Mouse (Mus musculus) c-Kit-positive CD71-positive TER-119-positive erythroid progenitor cells, embryonic 14.5 days (primary cell): ENCODE results near the gene Tubd1.

Experiments used
- DNase-seq: peaks from one replicate; pipeline ENCODE4 v3.0.0-alpha.2; 2013; ENCODE audit warnings: low spot score

Gene Tubd1

DNA sequence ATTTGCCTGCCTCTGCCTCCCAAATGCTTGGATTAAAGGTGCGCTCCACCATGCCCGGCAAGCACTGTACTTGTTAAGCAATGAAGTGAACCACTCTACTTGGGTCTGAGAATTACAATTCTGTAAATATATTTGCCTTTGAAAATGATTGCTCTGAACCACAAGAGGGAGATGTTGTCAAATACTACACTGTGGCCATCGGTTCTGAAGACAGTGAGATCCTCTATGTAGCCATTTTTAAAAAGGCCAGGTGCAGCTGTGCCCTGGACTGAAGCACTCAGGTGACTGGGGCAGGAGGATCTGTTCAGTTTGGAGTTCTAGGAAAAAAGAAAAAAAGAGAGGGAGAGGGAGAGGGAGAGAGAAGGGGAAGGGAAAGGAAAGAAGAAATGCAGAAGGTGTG is 23.6 kb downstream of the Tubd1 start:
- DNase-seq = peak; percentile 39

DNA sequence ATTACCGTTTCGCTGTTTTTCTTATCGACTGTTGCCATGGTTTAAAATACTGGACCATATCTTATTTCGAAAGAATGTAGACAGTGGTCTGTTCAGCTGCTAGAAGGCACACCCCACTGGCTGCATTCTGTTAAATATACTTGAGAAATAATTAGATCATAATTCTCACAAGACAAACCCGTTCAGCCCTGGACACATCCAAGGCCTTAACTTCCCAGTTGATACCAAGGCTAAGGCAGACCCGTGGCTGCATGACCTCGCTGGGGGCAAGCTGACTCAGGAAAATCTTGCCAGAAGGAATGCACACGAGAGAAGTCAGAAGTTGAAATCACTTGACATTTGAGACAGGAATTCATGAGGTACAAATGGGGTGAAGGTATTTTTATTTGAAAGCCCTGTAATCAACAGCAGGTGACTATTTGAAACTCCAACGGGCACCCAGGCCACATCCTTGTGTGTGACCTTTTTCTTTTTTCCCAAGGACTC is 25.5 kb downstream of the Tubd1 start:
- no peak for DNase-seq

DNA sequence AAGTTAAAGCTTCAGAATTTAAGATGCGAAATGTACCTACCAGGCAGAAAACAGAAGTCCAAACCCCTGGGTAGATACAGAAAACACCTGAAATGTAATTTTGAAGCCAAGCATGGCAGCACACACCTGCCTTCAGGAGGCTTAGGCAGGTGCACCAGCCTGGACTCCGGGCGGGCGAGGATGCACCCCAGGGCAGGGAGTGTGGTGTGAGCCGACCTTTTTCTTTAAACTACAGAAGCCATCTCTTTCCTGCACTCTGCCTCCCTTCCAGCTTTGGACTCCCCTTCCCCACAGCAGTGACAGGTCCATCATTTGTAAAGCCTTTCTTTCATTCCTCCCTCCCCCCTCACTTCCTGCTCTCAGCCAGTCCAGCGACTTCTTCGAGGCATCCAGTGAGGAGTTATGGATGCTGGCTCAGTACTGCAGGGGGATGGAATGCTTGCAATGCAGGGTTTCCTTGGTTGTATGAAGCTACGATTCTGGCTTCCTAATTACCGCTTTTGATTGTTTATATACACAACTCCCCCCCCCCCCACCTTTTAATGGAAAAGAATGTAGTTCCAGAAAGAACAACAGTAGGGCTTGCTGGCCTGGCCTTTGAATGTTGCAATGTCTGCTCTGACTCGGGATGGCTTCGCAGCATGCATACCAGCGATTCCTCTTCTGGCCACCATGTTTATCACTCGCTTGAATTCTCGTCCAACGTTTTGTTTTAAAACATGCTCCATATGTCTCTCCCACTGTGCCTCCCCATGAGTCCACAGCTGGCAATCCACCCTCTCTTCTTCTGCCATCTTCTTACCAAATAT is 26.5 kb downstream of the Tubd1 start:
- no peak for DNase-seq

DNA sequence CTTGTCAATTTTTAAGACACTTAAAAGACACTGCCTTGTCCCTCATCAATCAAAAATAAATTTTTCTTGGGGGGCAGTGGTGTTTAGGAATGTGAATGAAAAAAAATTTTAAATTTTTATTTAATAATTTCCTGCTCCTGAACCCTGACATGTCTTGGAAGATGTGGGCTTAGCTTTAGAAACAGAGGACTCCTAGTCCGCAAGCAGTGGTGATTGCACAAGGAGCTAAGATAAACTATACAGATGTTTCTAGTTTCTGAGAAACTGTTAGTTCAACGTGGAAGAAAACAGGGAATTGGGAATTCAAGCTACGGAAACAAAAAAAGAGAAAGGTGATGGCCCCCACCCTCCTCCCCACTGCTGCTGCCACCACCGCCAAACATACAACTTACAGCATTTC is 27.1 kb downstream of the Tubd1 start:
- DNase-seq = no peak

DNA sequence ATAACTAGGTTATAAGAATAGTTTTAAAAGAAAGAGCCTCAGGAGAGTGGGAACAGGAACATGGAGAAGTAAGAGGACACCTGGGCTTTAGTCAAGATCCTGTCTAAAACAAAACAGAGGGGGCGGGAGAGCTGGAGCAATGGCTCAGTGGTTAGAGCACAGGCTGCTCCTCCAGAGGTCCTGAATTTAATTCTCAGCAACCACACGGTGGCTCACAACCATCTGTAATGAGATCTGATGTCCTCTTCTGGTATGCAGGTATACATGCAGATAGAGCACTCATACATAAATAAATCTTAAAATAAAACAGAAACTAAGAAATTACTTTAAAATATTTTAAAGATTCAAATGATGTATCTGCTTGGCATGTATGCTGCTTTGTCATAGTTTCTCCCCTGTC is 27.8 kb downstream of the Tubd1 start:
- no peak for DNase-seq

DNA sequence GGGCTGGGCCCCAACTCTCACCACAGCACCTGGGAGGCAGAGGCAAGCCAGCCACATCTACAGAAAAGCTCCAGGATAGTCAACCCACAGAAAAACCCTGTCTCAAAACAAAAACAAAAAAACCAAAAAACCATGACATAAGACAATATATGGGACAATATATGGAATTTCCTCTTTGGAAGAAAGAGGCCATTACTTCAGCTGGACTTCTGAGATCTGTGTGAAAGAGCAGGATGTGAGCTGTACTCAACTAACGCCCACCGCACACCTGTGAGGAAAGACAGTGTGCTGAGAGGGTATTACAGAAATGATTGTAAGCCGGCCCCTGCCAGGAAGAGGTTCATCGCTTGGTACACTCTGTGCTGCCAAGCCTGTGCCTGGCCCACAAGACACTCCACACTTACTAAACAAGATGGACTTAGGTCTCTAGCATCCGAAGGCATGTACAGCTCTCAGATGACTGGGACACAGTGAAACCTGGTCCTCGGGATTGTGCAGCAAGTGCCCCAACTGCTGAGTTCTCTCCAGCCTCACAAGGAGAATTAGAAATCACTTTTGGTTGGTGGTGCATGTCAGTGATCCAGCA is 28.9 kb downstream of the Tubd1 start:
- no peak for DNase-seq

DNA sequence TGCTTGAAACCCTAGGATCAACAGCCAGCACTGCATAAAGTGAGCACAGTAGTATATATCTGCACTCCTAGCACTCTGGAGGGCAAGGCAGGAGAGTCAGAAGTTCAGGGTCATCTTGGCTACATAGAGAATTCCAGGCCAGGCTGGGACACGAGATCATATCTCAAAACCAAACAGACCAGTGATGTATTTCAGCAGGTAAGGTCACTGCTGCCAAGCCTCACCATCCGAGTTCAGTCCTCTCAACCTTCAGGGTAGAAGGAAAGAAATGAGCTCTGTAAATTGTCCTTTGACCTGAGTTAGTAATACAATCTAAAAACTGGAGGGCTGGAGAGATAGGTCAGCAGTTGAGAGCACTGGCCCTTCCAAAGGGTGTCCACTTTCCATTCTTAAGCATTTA is 29.6 kb downstream of the Tubd1 start:
- DNase-seq = no peak

DNA sequence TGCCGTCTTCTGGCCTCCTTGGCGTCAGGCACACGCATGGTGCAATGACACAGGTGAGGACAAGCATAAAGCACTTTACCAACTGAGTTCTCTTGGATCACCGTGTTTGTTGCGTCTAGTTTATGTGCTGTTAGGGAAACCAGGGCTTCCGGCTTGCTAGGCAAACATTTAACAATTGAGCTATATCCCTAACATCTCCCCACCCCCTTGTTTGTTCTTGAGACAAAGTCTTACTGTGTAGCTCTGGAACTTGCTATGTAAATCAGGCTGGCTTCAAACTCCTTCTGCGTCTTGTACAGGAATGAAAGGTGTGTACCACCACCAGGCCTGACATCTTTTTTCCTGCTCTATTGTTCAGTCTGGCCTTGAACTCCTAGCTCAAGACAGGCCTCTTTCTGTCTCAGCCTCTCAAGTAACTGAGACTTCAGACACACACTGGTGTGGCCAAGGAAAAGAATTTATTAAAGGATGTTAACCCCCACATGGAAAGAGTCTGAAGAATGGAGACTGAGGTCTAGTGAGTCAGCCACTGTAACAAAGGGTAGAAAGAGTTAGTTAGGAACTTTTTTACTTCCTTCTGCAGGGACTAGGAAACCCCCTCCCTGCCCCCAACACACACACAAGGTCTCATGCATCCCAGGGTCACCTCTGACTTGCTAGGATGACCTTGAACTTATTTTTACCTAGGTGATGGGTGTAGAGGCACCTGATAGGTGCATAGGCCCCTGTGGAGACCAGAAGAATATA is 31.0 kb downstream of the Tubd1 start:
- DNase-seq = no peak

DNA sequence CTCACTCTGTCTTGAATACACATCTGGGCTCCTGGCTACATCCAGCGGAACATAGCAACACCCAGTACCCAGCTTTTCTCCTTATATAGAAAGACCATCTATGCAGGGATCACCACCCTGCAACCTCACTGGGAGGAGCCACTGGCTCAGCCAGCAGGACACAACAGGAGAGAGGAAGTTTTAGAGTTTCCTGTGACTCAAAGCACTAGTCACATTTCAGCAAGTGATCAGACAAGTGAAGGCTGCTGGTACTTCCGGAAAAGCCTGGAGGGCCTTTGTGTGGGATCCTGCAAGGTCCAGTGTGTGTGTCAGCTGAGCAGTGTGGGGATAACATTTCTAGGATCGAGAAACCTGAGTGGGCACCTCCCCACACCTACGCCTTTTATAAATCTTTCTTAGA is 32.4 kb downstream of the Tubd1 start:
- no peak for DNase-seq

DNA sequence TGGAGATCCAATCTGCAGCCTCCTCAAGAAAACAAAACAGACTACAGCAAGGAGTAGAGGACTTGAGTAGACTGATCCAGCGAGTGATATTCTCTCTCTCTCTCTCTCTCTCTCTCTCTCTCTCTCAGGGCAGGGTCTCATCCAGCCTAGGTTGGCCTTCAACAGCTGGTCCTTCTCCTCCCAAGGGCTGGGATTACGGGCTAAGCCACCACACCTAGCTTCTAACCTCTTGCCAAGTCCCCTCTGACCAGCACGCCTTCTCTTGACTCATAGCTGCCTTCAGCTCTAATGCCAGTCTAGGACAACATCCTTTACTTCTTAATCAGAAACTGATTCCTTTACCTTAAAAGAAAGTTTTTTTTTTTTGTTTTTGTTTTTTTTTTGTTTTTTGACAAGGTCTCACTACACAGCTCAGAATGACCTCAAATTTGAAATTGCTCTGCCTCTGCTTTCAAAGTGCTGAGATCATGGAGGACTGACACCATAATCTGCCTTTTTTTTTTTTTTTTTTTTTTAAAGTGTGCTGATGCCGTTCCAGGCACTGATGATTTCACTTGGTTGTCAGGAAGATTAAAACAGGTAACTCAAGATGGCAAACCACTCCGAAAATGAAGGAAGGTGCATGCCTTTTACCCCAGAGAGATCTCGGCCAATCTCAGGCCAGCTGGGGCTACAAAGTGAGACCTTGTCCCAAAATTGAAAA is 33.5 kb downstream of the Tubd1 start:
- DNase-seq = no peak

DNA sequence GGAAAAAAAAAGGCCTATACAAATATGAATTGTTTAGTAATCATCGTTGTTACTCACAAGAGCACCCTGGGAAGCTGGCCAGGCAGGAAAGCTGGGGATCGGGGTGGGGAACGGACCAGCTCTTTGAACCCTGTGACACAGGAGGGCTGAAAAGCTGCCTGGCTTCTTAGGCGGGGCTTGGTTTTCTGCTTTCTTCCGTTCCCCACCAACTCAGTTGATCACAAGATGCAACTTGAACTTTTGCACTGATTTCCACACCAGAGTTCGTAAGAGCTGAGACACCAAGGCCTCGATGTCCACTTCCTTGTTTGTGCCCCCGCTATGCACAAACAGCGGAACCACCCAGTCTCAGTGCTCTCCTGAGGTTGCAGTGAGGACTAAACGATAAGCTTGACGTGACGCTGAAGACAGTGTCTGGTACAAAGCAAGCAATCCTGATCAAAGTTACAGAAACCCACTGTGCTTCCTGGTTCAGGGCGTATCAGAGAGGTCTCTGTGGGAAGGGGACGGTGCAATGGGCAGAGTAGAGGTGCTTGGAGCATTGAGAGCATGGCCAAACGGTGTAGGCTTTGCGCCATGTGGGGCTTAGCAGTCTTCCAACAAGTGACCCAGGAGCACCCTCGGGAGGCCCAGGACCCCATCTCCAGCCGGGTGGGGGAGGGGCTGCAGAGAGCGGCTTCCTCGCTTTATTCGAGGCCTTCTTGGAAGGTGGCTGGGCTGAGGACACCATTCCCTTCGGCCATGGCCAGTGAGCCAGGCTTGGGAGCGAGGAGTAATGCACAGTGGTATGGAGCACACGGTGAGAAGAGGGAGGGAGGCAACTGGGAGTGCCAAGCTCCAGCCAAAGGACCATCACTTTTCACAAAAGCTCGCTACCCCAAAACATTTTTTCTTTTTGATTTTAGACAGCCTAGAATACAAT is 34.3 kb downstream of the Tubd1 start:
- DNase-seq = no peak

DNA sequence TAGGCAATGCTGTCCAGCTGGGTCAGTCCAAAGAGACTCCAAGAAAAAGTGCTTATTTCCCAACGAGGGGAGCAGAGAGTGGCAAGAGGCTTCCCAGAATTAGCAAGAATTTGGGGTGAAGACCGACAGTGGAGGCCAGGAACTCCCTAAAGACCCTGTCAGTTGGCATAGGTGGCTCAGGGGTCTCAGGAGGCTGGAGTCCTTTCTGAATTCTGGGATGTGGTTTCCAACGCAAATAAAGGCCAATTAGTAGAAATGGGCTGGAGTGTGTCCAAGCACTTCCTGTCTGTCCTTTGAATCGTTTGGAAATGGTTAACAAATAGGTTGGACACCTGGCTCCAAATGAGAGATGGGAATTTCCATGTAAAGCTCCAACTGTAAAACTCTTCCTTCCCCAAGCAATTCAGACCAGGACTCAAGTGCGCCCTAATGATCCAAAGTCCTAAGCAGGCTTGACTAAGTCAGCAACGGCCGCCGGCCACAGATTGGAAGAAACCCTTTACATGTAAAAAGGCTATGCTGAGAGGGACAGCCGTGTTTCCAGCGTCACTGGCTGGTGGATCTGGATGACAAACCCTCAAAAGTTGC is 35.0 kb downstream of the Tubd1 start:
- DNase-seq = no peak

DNA sequence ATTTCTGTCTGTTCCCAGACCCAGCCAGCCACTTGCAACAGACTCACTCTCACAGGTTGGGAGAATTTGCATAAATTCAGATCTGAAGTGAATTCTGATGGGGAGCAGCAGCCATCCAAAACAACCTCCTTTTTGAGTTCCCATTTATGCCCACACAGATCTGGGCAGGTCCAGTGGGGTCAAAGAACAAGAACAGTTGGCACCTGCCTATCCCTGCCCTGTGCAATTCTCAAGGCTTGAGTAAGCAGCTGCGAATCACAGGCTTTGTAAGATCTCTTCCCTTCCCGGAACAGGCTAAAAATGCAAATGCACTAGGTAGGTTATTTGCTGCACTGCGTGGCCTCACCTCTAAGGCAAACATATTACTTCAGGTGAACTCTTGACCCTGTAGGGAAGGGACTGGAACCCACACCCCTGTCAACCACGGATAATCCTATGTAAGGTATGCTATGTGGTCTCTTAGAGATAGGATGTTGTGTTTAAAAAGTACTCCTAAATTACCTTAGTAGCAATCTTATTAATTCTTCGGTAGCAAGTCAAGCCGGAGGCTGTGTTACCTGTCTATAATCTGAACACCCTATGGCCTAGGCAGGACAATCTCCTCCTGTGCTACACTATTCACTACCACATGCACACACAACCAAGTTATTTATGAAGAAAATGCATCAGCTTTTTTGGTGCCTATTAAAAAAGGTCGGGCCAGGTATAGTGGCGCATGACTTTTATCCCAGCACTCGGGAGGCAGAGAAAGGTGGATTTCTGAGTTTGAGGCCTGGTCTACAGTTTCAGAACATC is 35.7 kb downstream of the Tubd1 start:
- no peak for DNase-seq

DNA sequence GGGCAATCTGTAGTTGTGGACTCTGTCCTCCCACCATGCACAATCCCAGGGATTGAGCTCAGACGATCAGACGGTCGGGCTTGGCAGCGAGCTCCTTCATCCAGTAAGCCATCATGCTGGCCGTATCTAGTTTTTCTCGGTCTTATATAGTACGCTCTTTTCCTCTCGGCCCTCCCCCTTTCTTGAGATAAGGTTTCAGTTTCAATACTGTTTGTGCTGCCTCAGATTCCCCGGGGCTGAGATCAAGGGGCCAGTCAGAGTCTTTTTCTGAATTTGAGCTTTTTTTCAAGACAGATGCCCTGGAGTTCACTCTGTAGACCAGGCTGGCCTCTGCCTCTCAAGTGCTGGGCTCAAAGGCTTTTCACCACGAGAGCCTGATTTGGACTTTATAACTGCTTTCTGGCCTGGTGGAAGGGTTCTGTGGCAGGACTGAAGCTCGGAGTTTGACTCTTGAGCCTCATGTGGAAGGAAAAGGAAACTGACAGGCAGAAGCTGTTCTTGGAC is 36.5 kb downstream of the Tubd1 start:
- DNase-seq = peak; percentile 78

DNA sequence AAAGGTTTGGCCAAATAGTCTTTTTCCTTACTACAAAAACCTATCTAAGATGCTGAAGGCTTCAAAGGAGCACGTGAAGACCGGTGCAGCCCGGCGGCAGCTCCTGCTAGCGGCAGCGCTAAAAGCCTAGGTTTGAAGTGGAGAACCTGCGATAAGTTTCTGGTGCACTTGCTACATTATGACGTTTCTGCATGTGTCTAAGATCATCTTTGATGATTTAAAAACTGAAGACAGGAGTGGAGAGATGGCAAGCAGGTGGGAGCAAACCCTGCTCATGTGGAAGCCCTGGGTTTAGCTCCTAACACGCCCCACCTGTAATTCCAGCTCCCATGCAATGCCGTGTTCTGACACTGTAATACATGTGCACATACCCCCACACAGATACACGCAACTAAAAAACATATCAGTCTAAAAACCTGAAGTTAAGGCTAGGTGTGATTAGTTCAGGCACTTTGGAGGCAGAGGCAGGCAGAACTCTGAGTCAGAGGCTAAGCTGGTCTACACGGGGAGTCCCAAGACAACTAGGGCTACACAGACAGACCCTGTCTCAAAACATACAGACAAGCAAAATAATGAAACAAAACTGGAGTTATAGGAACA is 37.3 kb downstream of the Tubd1 start:
- DNase-seq = no peak

DNA sequence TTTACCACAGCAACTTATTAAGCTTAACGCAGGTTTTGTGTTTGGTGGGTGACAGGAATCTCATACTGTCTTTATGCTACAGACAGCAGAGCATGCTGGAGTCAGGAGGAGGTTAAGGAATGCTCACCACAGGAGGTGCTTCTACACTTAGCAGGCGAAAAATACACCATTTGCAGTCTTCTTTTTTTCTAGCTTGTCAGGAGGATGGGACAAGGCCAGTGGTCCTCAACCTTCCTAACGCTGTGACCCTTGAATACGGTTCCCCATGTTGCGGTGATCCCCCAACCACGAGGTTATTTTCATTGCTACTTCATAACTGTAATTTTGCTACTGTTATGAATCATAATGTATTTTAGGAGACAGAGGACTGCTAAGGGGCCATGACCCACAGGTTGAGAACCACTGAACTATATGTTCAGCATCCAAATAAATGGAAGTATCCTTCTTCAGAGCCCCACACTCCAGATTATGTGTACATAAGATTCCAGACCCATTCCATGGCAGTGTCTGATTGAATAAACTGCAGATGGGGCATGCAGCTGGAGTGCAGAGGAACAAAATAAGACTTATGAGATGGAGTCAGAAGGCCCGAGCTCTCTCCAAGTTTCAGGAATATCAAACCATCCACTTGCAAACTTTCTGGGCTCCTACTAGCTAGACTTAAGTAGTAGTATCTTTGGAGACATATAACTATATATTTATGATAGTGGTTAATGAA is 37.9 kb downstream of the Tubd1 start:
- no peak for DNase-seq

DNA sequence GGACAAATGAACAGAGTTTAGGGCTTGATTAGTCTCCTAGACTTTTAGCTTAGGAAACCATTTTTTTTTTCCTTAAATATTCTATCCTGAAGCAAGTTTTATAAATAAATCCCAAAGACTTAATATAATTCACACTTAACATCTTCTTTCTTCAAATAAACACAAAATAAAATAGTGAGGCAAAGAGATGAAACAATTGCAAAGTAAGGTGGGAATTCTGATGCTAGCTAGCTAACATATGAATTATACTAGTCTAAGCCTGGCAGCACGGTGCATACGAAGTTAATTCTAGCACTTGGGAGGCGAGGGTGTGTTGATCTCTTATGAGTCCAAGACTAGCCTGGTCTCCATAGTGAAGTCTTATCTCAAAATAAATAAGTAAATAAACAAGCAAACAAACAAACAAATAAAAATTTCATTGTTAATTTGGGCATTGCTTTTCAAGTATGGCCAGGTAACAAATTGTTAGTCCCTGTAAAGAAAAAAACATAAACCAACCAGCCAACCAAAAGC is 38.6 kb downstream of the Tubd1 start:
- no peak for DNase-seq
